Mouse (Mus musculus) ovary, postnatal 36 days (tissue): ENCODE data around the gene Ccdc171.
A peak's percentile ranks its signal among the peaks of the same experiment; 100 is the strongest.
"Not testable (repeated sequence)": the region's sequence is repeated elsewhere in the genome, so short reads cannot be mapped to it uniquely, and the experiment has no call there.

Source experiments
- DNase-seq: peaks from one replicate; pipeline ENCODE4 v3.0.0; 2022; ENCODE audit warnings: low spot score, mixed read lengths

The Ccdc171 gene

DNA sequence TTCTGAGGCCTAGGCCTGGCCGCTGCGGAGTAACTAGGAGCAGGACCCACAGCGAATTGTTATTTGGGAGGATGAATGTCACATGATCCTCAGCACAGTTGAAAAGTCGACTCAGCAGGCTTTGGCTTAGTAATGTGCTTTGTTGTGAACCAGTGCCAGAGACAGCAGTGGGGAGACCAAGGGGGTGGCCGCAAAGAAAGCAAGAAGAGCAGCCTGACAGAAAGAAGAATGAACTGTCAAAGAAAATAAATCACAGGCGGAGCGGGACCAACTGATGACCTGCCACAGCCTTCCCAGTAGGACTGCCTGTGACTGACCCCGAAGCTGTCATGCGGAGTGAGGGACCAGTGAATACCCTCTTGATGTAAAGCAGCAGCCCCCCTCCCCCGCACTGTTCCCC, 131.2 kb downstream of the Ccdc171 start:
- peak; percentile 28 for DNase-seq

DNA sequence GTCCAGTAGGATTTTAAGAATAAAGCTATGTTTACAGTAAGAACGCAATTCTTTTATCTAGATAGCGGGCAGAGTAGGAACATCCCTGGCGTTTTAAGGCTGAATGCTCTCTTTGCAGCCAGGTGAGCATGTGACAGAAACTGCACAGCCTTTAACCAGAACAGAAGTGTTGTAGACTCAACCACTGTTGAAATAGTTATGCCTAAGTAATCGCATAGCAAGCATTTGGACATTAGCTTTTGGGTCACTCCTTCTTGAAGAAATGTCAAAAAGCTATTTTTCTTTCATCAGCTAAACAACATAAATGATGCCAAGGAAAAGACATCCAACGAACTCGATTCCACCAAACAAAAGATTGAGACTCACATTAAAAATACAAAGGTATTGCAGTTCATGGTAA, 131.7 kb downstream of the Ccdc171 start:
- no peak for DNase-seq

DNA sequence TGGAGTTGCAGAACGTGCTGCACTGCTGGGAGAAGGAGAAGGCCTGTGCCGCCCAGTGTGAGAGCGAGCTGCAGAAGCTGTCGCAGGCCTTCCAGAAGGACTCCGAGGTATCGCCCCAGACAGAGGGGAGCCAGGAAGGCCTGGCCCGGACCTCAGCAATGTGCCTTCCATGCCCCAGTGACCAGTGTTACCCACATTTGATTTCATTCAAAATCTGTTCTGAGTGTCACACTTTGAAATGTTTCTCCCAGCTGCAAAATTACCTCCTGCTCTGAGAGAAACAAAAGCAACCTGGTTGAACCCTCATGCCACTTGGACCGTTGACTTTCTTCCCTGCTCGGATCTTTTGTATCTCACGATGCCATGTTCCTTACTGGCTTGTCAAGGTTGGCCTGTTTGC, 133.1 kb downstream of the Ccdc171 start:
- DNase-seq, result no peak

DNA sequence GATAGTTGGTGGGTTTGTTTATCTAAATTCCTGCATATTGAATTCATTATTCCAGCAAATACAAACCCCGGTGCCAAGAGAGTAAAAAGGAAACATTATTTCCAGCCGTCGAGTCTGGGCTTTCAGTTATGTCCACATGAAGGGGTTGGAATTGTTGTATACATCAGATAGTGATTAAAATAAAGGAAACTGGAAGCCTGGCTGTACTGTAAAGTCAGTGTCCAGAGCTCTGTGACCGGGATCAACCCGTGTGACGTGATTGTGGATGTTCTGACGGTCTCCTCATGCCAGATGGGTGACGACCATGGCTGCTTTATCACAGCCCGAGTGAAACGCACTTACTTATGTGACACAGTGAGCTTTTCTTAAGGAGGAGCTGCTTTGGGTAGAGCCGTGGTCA, 134.1 kb downstream of the Ccdc171 start:
- no peak for DNase-seq

DNA sequence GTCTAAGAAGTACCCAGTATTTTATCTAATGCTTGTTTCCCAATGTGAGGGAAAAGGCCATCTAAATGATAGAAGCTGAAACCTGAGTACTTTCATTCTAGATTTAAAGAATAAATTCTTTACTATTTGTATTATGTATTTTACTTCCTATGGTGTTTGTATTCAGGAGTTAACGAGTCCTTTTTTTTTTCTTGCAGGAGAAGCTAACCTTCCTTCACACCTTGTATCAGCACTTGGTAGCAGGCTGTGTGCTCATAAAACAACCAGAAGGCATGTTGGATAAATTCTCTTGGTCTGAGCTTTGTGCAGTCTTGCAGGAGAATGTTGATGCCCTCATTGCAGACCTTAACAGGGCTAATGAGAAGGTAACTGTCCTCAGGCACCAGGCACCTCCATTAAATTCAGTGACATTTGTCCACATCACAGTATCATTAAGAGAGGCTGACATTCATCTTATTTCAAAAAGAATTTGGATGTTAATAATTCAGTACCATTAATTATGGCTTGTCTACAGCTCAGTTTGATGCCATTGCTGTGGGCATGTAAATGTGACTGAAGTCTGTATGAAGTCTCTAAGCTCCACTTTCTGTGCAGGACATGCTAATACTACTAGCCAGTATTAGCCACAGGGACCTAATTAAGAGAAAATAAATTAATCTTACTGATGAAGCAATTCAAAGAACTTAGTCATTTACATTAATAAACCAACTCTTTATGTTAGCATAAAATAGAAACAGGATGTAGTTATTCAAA, 136.3 kb downstream of the Ccdc171 start:
- no peak for DNase-seq

DNA sequence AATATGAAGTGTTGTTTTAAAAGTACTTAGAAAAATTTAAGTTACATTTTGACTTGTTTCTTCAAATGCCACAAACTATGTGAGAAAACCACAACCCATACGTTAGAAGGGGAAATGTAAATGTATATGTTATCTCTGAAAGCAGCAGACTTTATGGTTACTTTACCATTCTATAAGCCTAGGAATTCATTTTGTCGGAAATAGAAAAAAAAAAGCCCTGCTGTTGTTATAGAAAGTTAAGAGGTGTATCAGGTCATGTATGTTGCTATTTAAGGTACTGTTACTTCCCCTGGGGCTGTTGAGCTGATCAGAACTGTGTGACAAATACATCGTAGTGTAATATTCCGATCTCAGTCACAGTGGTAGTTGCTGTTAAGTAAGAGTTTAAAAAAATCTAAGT, 137.0 kb downstream of the Ccdc171 start:
- no peak for DNase-seq

DNA sequence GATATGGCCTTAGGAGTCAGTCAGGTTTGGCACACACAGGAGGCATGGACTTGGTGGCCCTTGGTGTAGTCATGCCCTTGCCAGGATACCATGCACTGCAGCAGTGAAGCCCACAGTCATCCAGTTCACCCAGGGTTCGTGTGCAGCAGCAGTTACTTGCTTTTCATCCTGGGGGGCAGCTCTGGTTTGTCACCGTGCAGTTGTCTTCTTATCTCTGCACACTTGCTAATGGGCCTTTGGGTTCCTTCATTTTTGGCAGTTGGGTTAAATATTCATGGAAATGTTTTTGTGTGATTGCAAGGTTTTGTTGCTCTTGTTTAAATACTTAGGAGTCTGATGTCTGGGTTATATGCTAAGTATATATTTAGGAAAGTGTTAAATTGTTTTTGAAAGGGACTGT, 144.2 kb downstream of the Ccdc171 start:
- no peak for DNase-seq

DNA sequence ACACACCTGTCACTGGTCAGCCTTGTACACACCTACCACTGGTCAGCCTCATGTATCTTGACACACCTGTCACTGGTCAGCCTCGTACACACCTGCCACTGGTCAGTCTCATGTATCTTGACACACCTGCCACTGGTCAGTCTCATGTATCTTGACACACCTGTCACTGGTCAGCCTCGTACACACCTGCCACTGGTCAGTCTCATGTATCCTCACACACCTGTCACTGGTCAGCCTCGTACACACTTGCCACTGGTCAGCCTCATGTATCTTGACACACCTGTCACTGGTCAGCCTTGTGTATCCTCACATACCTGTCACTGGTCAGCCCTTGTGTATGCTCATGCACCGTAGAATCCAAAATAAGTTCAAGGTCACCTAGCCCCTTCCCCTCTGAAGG, 150.0 kb downstream of the Ccdc171 start:
- not testable (repeated sequence) for DNase-seq

DNA sequence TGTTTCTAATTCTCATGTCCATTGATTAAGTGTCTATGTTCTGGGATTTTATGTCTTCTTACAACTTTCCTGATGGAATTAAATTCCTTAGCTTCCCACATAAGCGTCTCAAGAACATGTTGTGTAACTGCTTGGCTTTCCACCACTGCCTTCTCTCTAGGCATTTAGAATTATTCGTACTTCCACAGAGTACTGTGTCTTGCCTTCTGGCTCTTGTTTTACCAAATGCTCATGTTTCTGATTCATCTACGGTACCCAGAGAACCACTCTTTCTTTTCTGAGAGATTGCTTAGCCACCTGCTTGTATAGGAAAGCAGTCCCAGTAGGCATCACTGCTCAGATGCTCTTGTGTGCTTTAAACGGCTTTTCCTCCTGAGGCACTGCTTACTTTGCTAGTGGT, 151.1 kb downstream of the Ccdc171 start:
- DNase-seq, result no peak

DNA sequence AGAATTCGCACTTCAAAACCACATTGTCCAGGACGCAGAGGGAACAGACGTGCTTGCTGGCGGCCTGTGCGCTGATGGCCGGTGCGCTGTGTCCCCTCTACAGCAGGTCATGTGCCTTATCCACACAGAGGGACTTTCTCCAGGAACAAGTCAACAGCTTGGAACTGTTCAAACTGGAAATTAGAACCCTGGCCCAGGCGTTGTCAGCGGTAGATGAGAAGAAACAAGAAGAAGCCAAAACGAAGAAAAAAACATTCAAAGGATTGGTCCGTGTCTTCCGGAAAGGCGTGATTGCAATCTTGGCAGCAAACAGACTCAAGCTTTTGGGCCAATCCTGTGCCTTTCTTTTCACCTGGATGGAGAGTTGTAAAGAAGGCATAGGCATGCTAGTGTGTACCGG, 155.7 kb downstream of the Ccdc171 start:
- no peak for DNase-seq

DNA sequence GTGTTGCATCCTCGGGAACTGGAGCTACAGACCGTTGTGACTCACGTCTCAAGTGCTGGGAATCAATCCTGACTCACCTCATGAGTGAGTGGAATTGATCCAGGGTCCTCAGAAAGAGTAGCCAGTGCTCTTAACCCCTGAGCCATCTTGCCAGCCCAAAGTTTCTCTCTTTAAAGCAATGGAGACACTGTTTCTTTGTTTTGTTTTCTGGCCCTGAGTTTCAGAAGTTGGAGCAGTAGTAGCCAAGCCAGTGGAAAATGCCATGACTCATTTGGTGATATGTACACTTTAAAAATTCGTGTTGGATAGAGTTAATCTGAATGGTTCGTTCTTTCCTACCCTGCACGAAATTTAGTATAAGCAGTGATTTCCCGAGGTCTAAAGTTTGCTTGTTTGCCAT, 157.5 kb downstream of the Ccdc171 start:
- DNase-seq, result no peak

DNA sequence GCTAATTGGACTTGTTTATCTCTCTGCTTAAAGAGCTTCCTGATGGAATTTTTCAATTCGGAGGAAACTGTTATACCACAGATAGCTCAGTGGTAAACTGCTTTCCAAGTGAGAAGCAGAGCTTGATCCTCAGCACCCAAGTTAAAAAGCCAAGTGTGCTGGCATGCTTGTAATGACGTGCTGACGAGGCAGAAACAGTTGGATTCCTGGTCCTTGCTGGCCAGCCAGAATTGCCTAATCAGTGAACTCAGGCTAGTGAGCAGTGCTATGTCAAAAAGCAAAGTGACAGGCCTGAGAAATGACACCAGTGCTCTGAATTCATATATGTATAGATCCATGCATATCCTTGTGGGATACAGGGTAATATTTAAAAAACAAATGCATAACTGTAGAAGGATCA, 174.8 kb downstream of the Ccdc171 start:
- DNase-seq, result no peak

DNA sequence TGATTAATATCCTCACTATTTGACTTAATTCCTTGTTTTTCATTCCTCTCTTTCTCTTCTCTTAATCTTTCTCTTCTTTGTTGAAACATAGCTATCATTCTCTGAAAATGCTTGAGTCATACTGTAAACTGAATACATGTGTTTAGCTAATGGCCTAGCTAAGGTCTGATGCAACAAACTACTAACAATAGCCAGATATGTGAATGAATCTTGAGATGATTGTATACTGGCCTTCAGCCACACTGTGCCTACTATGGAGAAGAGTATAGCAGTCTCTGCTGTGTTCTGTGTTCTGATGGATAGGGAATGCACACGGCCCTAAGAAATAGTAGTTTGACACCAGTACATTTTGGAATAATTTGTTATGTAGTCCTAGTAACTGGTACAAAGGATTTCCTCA, 191.7 kb downstream of the Ccdc171 start:
- DNase-seq, result no peak

DNA sequence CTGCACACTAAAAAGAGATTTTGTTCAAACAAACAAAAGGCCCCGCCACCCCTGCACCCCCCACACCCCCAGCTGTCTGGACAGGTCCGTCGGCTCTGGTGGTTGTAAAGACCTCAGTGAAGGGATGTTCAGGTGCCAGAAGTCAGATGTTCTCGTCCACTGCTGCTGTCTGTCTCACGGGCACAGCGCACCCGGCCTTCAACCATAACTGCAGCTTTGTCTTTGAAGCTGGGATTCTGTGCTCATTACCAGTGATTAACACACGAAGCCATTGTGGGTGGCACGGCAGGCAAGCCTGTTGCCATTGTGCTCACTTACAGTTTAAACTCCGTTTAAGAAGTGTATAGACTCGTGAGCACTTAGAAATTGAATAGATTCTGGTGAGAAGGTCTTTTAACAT, 194.5 kb downstream of the Ccdc171 start:
- DNase-seq, result no peak

DNA sequence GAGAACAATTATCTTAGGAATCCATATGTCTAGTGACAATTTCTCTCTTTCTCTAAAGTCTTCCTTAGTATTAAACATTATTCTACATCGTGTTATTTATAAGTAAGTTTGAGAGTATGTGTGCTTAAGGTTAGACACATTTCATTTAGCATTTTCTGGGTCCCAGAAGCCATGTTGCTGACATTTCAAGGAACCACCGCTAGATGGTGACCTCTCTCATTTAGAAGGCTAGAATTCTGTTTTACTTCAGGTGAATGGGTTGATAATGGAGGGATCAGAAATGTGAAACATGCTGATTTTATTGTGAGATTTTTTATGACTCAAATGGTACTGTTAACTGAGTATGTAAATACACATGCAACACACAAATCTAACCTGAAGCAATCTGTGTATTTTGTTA, 199.8 kb downstream of the Ccdc171 start:
- no peak for DNase-seq

DNA sequence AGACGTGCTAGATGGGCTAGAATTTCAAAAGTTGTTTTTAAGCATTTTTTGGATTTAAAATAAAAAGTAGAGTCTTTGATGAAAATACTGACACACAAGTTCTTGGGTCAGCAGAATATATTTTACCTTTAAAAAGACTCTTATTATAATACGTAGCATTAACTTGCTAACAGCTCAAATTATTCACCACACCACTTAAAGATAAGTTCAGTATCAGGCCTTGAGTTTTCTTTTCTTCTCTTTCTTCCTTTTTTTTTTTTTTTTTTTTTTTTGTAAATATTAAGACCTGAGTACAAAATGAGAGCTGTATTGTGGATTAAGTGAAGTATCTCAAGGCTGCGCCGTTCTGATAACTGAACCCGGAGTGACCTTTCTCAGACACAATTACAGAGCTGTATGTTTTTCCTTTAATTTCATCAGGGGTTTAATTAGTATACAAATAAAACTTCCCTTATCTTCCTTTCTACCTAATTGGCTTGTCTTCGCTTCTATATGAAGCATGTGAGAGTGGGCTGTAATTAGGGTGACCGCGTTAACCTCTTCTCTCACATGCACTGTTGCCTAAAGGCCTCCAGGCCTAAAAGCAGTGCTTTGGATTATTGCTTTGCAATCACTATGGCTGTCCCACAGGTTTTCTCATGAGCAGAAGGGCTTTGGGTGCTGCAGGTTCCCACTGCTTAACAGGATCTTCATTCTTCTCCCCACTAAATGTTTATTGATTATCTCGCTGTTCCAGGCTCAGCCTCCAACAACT, 214.0 kb downstream of the Ccdc171 start:
- no peak for DNase-seq

DNA sequence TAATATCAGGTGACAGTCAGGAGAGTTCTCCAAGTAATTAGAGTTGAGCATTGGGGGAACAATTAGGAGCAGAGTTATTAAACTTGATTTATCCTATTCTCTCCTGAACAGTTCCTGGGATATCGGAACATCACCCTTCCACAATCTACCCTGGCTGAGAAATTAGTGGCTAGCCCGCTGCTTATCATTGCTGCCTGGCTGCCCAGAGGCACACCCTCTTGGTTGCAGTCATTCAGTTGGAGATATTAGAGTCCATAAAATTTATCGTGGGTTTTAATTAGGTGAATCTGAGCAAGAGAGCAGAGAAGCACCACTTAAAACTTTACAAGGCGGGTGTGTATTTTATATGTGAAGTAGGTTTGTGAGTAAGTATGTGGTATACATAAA, 214.5 kb downstream of the Ccdc171 start:
- no peak for DNase-seq

DNA sequence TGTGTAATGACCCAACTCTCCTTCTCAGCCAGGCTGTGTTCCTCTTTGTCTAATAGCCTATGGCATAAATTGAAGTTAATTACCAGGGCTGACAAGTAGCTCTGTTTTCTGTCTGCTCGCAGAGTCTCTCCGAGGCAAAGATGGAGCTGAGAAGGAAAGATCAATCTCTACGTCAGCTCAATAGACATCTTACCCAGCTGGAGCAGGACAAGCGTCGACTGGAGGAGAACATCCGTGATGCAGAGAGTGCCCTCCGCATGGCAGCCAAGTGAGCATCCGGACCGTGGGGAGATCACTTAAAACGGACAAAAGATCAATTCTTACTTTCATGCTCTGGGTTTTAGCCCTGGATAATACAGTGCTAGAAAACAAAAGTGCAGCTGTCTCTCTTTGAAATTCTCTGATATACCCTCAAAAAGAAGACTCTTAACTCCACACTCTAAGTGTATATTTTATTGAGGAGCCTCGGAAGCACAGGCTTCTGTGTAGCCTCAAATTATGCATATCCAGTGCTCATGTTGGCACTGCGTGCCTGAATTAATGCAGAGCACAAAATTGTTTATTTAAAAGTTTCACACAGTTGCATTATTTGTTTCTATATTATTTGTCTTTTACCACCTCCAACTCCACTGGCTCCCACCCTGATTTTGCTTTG, 217.6 kb downstream of the Ccdc171 start:
- no peak for DNase-seq

DNA sequence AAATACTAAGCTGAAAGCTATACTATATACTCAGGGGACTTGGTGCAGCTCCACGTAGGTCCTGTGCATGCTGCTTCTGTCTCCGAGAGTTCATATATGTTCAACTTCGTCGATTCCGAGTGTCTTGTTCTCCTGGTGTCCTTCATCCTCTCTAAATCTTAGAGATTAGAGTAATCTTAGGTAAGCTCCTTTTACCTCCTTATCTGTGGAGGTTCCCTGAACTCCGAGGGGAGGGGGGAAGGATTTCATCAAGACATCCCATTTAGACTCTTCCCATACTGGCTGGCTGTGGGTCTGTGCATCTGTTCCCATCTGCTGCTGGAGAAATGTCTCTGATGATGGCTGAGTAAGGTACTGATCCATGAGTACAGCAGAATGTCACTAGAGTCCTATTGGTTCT, 249.8 kb downstream of the Ccdc171 start:
- no peak for DNase-seq

DNA sequence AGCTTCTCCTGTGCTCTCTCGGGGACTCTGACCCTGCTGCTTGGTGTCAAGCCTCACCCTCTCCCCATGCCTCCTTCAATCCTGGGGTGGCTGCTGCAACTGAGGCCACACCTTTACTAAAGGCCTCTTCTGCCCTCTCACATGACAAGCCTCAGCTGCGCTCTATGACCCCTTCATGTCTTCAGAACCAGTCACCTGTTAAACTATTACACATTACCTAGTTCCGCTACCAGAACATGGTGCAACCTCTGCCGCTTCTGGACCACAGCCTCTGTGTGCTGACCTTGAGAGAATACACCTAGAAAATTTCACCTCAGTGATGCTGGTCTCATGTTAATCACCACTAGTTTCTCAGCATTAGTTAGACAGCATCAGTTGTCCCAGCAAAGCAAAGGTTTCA, 254.7 kb downstream of the Ccdc171 start:
- no peak for DNase-seq

DNA sequence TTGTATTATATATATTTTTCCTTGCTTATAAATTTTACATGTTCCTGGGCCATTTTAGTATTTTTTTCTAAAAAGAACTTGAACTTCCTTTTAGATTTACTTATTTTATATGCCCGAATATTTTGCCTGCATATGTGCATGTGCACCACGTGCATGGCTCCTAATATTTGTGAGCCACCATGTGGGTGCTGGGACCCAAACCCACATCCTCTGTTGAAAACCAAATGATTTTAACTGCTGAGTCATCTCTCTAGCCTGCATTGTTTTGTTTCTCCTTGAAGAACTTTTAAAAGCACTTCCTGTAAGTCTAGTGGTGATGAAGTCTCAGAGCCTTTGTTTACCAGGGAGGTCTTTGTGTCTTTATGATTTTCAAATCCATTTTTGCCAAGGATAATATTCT, 259.8 kb downstream of the Ccdc171 start:
- no peak for DNase-seq

DNA sequence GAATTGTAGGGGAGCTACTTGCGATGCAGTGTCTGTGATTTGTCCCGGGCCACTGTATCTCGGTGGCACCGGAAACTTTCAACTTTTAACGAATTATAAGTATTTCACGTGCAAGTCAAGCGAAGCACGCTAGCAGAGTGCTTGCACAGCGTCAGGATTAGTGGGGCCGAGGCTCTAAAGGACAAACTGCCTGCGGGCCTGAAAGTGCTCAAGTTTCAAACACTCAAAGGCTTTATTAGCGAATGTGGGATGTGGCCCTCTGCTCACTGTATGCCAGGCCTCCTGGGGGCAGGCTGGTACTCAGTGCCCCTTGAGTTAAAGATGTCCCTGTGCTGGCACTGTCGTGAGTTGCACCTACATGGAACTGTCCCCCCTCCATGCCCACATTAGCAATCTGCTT, 266.5 kb downstream of the Ccdc171 start:
- DNase-seq, result no peak

DNA sequence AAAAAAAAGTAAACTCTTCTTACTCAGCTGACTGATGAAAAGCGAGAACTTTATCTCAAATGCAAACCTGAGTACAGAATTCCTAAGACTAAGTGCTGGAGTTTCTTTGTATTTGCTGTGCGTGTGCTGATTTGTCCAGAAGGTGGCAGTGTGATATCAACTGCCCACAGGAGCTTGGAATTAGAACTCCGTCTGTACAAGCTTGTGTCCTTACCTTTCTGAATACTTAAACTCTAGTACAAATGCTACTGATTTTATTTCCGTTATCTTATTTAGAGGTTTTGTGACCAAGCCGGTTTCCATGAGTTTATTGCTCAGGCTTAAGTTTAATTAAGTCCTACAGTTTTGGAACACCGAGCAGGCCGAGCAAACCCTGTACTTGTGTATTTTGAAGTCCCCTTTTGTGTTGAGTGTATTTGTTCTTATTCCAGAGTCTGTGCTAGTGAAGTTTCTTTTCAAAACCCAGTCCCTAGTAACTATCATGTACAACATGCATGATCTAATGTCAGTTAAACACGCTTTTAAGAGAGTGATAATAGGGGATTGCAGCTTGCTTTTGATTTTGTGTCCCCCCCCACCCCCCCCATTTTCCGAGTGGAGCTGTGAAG, 269.1 kb downstream of the Ccdc171 start:
- DNase-seq, result peak; percentile 40
